Mouse (Mus musculus): ENCODE results near the gene Atp5f1.
A peak's percentile ranks its signal among the peaks of the same experiment; 100 is the strongest.
"Not testable (repeated sequence)": the region's sequence is repeated elsewhere in the genome, so short reads cannot be mapped to it uniquely, and the experiment has no call there.

Gene Atp5f1

GRCm38 (mm10) chr3:105959999-105960398, at the start of gene Atp5f1:
TSS of gene Atp5f1 (minus strand) at chr3:105960099.
- DNase-seq (ENCODE audit: low spot score in 2 of 2), result no peak

GRCm38 (mm10) chr3:106003360-106003759, 43.5 kb upstream of the Atp5f1 start:
- not testable (repeated sequence) for DNase-seq (ENCODE audit: low spot score in 2 of 2)

GRCm38 (mm10) chr3:106001416-106002370, 41.8 kb upstream of the Atp5f1 start:
- DNase-seq (ENCODE audit: low spot score in 2 of 2), result peak in 1 of 2 experiments; percentile 32

- DNase-seq (ENCODE audit: low spot score in 2 of 2), result no peak
These were observed 40.9 kb upstream of the Atp5f1 start for GRCm38 (mm10) chr3:106000707-106001375.

- DNase-seq (ENCODE audit: low spot score in 2 of 2), result no peak
These were observed 34.8 kb upstream of the Atp5f1 start for GRCm38 (mm10) chr3:105994730-105995129.

GRCm38 (mm10) chr3:105991653-105992283, 31.9 kb upstream of the Atp5f1 start:
- no peak for DNase-seq (ENCODE audit: low spot score in 2 of 2)

- DNase-seq (ENCODE audit: low spot score in 2 of 2), result not testable (repeated sequence)
These were observed 29.7 kb upstream of the Atp5f1 start for GRCm38 (mm10) chr3:105989611-105990010.

- no peak for DNase-seq (ENCODE audit: low spot score in 2 of 2)
These were observed 14.3 kb upstream of the Atp5f1 start for GRCm38 (mm10) chr3:105974174-105974573.

GRCm38 (mm10) chr3:105973411-105973810, 13.5 kb upstream of the Atp5f1 start, which contains the start of gene Ovgp1:
TSS of gene Ovgp1 (plus strand) at chr3:105973711.
- no peak for DNase-seq (ENCODE audit: low spot score in 2 of 2)

GRCm38 (mm10) chr3:105971831-105972446, 12.0 kb upstream of the Atp5f1 start:
- DNase-seq (ENCODE audit: low spot score in 2 of 2), result no peak

GRCm38 (mm10) chr3:105960700-105961099, 801 bp upstream of the Atp5f1 start:
- no peak for DNase-seq (ENCODE audit: low spot score in 2 of 2)

GRCm38 (mm10) chr3:105959585-105959984, 314 bp downstream of the Atp5f1 start:
- no peak for DNase-seq (ENCODE audit: low spot score in 2 of 2)

GRCm38 (mm10) chr3:105958974-105959580, 822 bp downstream of the Atp5f1 start, which contains the start of gene Wdr77:
TSS of gene Wdr77 (plus strand) at chr3:105959369.
- peak; percentile 88 to 94 for DNase-seq (ENCODE audit: low spot score in 2 of 2)

- DNase-seq (ENCODE audit: low spot score in 2 of 2), result no peak
These were observed 1.7 kb downstream of the Atp5f1 start for GRCm38 (mm10) chr3:105958204-105958603.

GRCm38 (mm10) chr3:105957235-105957634, 2.7 kb downstream of the Atp5f1 start:
- no peak for DNase-seq (ENCODE audit: low spot score in 2 of 2)

- no peak for DNase-seq (ENCODE audit: low spot score in 2 of 2)
These were observed 8.6 kb downstream of the Atp5f1 start for GRCm38 (mm10) chr3:105951348-105951747.

- no peak for DNase-seq (ENCODE audit: low spot score in 2 of 2)
These were observed 23.8 kb downstream of the Atp5f1 start for GRCm38 (mm10) chr3:105936111-105936510.

- DNase-seq (ENCODE audit: low spot score in 2 of 2), result no peak
These were observed 24.9 kb downstream of the Atp5f1 start for GRCm38 (mm10) chr3:105935033-105935432.

- DNase-seq (ENCODE audit: low spot score in 2 of 2), result peak in 1 of 2 experiments; percentile 8
These were observed 26.0 kb downstream of the Atp5f1 start for GRCm38 (mm10) chr3:105933926-105934325.

- no peak for DNase-seq (ENCODE audit: low spot score in 2 of 2)
These were observed 27.4 kb downstream of the Atp5f1 start, which contains the start of gene I830077J02Rik for GRCm38 (mm10) chr3:105932240-105933071. TSS of gene I830077J02Rik (minus strand) at chr3:105932664.

Measured in right cerebral cortex, postnatal 36 days (tissue).